Mouse (Mus musculus): ENCODE data around the gene 1700001P01Rik. TPM values are rescaled to one million over a fixed set of nuclear protein-coding genes. Genes with fewer than 3 reads are reported as not detected.

The 1700001P01Rik gene
- total and polyA plus RNA-seq, 2 experiments from 2014 or later, result 0.27 TPM; not detected in 1

DNA sequence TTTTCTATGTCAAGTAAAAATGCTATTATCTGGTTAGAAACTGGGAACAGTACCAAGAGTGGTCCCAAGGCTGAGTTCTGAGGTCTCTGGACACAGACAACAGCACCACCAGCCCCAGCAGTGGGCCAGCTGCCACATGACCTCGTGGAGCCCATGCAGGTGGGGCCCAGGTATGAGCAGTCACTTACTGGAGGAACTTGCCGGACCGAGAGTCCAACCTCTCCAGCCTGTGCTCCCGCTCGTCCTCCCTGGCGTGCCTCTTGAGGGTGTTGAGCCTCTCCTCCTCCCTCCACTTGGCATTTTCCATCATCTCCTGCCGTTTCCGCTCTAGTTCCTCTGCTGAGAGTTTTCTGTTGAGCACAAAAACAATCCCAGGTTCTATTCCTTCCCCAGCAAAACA lies 27.9 kb downstream of the 1700001P01Rik start:
- no peak for DNase-seq
- Histone ChIP-seq H3K27ac (ENCODE audit: low read depth, low read length) (no peak overlapping the region), H3K27me3 (ENCODE audit: insufficient read depth, low read length) (no peaks in the 10 kb centered on the region), H3K4me2 (ENCODE audit: low read depth) (no peak overlapping the region), H3K9me3 (ENCODE audit: low read length) (no peaks in the 10 kb centered on the region), H3K4me3 (ENCODE audit: low read depth, low read length) (no peak overlapping the region), H3K36me3 (ENCODE audit: insufficient read depth) (peaks cover 43% of the 10 kb centered on the region), H3K9ac (no peak overlapping the region), H3K4me1 (ENCODE audit: insufficient read depth) (peaks cover 11% of the 10 kb centered on the region)
- no peak for TF ChIP-seq CTCF (IDR thresholded peaks at IDR 0.05; ENCODE audit: low read depth)
- 91% methylated on average over 8 of the region's 8 CpGs for WGBS
- no peak for ATAC-seq

DNA sequence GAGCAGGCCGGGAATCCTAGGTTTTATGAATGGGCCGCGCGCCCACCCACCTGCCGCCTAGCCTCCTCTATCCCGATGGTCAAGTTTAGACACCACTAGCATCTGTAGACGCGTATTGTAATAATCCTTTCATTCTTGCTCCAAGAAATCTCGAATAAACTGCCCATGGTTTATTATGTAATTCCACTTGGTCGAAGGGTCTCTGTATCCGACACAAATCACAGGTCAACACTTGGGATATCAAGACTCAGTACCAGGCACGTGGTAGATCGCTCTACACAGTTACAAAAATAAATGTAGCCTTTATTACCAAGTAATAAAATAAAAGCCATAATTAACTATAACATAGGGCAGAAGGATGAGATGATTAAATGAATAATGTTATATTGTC lies 30.4 kb downstream of the 1700001P01Rik start:
- DNase-seq (no peak), ATAC-seq (no peak)
- peak overlapping the region; percentile 71 for H3K4me2 ChIP-seq (ENCODE audit: low read depth)
- H3K27ac ChIP-seq (ENCODE audit: low read depth, low read length), result peak overlapping the region; percentile 45
- no peak overlapping the region for H3K9ac ChIP-seq
- peaks cover 18% of the 10 kb centered on the region for H3K4me1 ChIP-seq (ENCODE audit: insufficient read depth)
- H3K4me3 ChIP-seq (ENCODE audit: low read depth, low read length), result peak overlapping the region; percentile 82
- peaks cover 30% of the 10 kb centered on the region for H3K36me3 ChIP-seq (ENCODE audit: insufficient read depth)
- WGBS, result 9% methylated on average over 13 of the region's 13 CpGs
- H3K27me3 ChIP-seq (ENCODE audit: insufficient read depth, low read length), result no peaks in the 10 kb centered on the region
- H3K9me3 ChIP-seq (ENCODE audit: low read length), result no peaks in the 10 kb centered on the region
- TF ChIP-seq CTCF (IDR thresholded peaks at IDR 0.05; ENCODE audit: low read depth), result no peak

DNA sequence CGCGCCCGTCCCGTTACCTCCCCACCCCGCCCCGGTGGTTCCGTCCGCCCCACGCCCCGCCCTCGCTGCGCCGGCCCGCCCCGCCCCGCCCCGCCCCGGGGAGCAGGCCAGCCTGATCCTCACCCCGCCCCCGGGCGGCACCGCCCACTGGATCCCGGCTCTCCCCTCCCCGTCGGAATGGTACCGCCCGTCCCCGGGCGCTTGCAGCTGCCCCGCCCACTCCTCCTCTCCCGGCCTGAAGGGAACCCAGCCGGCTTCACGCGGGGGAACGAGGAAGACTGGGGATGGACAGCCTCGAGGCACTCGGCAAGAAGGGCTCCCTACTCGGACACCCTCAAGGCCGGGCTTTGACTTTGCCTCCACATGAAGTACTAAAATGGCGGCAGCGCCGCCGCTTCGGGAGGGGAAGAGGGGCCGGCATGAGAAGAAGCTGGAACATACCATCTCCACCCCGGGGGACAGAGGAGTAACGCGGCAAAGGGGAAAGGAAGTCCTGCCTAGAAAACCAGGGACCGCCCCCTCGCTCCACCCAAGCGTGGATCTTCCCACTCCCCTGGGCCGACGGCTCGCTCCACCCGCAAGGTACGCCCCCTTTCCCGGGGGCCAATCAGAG lies 30.9 kb downstream of the 1700001P01Rik start:
- WGBS, result 3% methylated on average over 23 of the region's 57 CpGs
- DNase-seq (peak; percentile 99), ATAC-seq (peak; percentile 97)
- peak; percentile 6; the same call in 1 of the 2 replicates for TF ChIP-seq CTCF (IDR thresholded peaks at IDR 0.05; ENCODE audit: low read depth)
- Histone ChIP-seq H3K9ac (peak overlapping the region; percentile 96), H3K9me3 (ENCODE audit: low read length) (no peaks in the 10 kb centered on the region), H3K4me1 (ENCODE audit: insufficient read depth) (peaks cover 18% of the 10 kb centered on the region), H3K27me3 (ENCODE audit: insufficient read depth, low read length) (no peaks in the 10 kb centered on the region), H3K36me3 (ENCODE audit: insufficient read depth) (peaks cover 28% of the 10 kb centered on the region), H3K4me2 (ENCODE audit: low read depth) (peak overlapping the region; percentile 71), H3K4me3 (ENCODE audit: low read depth, low read length) (peak overlapping the region; percentile 82), H3K27ac (ENCODE audit: low read depth, low read length) (peak overlapping the region; percentile 99)

DNA sequence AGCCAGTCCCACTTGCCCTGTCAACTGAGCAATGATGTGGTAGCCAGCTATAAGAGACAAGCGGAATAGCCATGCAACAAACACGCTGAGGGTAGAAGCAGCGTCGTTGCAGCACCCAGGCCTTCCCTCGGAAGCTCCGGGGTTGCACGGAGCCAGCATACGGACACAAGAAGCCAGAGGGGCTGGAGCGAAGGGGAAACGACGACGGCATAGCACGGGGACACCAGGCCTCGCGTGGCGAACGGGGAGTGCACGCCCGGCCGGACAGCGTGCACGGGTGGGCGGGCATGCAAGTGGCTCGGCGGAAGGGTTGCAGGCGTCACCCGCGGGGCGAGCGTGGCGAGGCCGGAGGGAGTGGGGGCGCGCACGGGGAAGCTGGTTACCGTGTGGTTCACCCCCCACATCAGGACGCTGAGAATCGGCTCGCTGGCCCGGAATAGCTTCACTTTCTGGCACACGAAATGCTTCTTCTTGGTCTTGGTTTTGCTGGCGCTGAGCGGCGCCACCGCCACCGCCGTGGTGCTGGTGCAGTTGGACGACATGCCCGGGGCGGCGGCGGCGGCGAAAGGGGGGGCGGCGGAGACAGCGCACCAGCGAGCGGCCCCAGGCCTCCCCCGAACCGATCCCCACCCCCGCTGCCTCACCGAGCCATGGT lies 31.5 kb downstream of the 1700001P01Rik start, which contains the start of gene Pip4k2b:
Gene Pip4k2b (minus strand): TSS at position 642 of the 655 bp plus-strand sequence.
- Histone ChIP-seq H3K27ac (ENCODE audit: low read depth, low read length) (peak within 1 kb of the TSS; percentile 99), H3K36me3 (ENCODE audit: insufficient read depth) (peaks cover 22% of the 10 kb centered on the region), H3K9me3 (ENCODE audit: low read length) (no peaks in the 10 kb centered on the region), H3K4me1 (ENCODE audit: insufficient read depth) (peaks cover 18% of the 10 kb centered on the region), H3K27me3 (ENCODE audit: insufficient read depth, low read length) (no peaks in the 10 kb centered on the region), H3K4me2 (ENCODE audit: low read depth) (peak within 1 kb of the TSS; percentile 71), H3K9ac (peak within 1 kb of the TSS; percentile 96), H3K4me3 (ENCODE audit: low read depth, low read length) (peak within 1 kb of the TSS; percentile 82)
- WGBS, result under 1% methylated on average over 48 of the region's 63 CpGs
- TF ChIP-seq CTCF (IDR thresholded peaks at IDR 0.05; ENCODE audit: low read depth), result no peak
- no peak for DNase-seq
- ATAC-seq, result peak; percentile 36

DNA sequence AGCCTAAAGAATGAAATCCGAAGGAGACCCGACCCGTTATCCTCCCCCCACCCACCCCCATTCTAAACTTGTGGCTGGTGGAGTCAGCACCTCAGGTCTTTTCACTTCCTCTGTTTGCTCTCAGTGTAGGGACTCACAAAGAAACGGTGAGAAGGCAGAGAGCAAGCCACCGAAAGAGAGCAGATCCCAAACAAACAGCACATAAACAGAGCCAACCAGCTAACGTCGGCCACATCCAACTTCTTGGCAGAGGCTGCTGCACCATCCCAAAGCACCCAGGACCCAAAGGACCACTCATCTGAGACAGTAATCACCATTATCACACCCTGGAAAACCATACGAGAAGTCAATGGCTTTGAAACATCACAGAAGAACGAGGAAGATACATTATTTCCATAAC lies 32.3 kb downstream of the 1700001P01Rik start:
- WGBS, result 26% methylated on average over 9 of the region's 9 CpGs

DNA sequence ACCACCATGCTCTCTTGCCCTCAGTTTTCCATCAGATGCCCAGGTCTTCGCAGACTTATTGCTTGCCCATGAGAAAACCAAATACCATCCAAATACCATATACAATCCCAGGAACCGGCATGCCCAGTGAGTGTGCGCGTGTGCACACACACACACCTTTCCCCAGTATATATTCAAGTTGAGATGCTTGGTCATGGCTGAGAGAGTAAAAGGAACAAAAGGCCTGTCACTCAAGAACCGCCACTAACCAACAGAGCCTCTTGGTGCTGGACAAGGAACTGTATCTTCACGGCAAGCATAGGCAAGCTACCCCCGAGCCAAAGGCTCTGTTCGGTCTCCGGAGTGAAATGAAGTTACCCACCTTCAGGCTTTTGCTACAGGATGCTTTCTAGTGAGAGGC lies 33.1 kb downstream of the 1700001P01Rik start:
- Histone ChIP-seq H3K27ac (ENCODE audit: low read depth, low read length) (no peak overlapping the region), H3K4me3 (ENCODE audit: low read depth, low read length) (peak overlapping the region; percentile 82; the same call in 1 of the 2 replicates), H3K9ac (peak overlapping the region; percentile 96), H3K36me3 (ENCODE audit: insufficient read depth) (peaks cover 9% of the 10 kb centered on the region), H3K27me3 (ENCODE audit: insufficient read depth, low read length) (no peaks in the 10 kb centered on the region), H3K4me2 (ENCODE audit: low read depth) (peak overlapping the region; percentile 71), H3K9me3 (ENCODE audit: low read length) (no peaks in the 10 kb centered on the region), H3K4me1 (ENCODE audit: insufficient read depth) (peaks cover 18% of the 10 kb centered on the region)
- no peak for ATAC-seq
- DNase-seq, result no peak
- WGBS, result 68% methylated on average over 9 of the region's 9 CpGs
- no peak for TF ChIP-seq CTCF (IDR thresholded peaks at IDR 0.05; ENCODE audit: low read depth)

More for the DNA sequence above, 32.3 kb downstream of the 1700001P01Rik start:
- H3K9me3 ChIP-seq (ENCODE audit: low read length), result no peaks in the 10 kb centered on the region
- H3K4me1 ChIP-seq (ENCODE audit: insufficient read depth), result peaks cover 18% of the 10 kb centered on the region
- peak overlapping the region; percentile 99 for H3K27ac ChIP-seq (ENCODE audit: low read depth, low read length)
- peak overlapping the region; percentile 71 for H3K4me2 ChIP-seq (ENCODE audit: low read depth)
- peaks cover 18% of the 10 kb centered on the region for H3K36me3 ChIP-seq (ENCODE audit: insufficient read depth)
- ATAC-seq (no peak), DNase-seq (no peak)
- H3K9ac ChIP-seq, result peak overlapping the region; percentile 96
- peak overlapping the region; percentile 82 for H3K4me3 ChIP-seq (ENCODE audit: low read depth, low read length)
- TF ChIP-seq CTCF (IDR thresholded peaks at IDR 0.05; ENCODE audit: low read depth), result no peak
- H3K27me3 ChIP-seq (ENCODE audit: insufficient read depth, low read length), result no peaks in the 10 kb centered on the region

DNA sequence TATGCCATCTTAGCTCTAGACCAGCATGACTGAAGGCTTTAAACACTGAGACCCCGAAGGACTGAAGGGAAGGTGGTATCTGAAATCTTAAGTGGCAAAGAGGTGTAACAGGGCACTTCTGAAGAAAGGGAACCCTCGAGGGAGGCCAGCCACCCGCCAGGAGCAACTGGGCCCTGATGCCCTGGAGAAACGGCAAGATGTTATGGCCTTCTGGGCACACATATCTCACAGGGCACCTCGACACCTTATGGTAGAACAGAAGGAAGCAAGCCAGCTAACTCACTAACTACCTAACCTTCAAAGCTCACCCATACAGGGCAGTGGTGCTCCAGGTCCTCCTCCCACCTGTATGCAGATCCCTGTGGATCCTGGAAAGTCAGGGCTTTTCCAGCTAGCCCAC lies 33.6 kb downstream of the 1700001P01Rik start:
- WGBS, result 97% methylated on average over 5 of the region's 5 CpGs
- Histone ChIP-seq H3K9me3 (ENCODE audit: low read length) (no peaks in the 10 kb centered on the region), H3K9ac (no peak overlapping the region), H3K4me3 (ENCODE audit: low read depth, low read length) (no peak overlapping the region), H3K4me2 (ENCODE audit: low read depth) (peak overlapping the region; percentile 71; the same call in 1 of the 2 replicates), H3K27me3 (ENCODE audit: insufficient read depth, low read length) (no peaks in the 10 kb centered on the region), H3K27ac (ENCODE audit: low read depth, low read length) (no peak overlapping the region), H3K36me3 (ENCODE audit: insufficient read depth) (peaks cover 7% of the 10 kb centered on the region), H3K4me1 (ENCODE audit: insufficient read depth) (peaks cover 18% of the 10 kb centered on the region)
- ATAC-seq, result no peak
- DNase-seq, result no peak
- no peak for TF ChIP-seq CTCF (IDR thresholded peaks at IDR 0.05; ENCODE audit: low read depth)
